Mouse (Mus musculus) heart, postnatal 14 days (tissue): ENCODE data around the gene Jade3. TPM values are rescaled to one million over a fixed set of nuclear protein-coding genes. Genes with fewer than 3 reads are reported as not detected.
A peak's percentile ranks its signal among the peaks of the same experiment; 100 is the strongest.

ENCODE experiments used
- DNase-seq, 2 experiments: peaks; one replicate each; pipeline ENCODE4 v3.0.0; 2021 to 2022
- intact Hi-C: fragments of 180-260 bp; cut with DNase I; formaldehyde crosslinking; loops from one replicate; pipeline ENCODE4 v1.15.1; 2025
- total RNA-seq, 2 experiments: library from RNA; stranded (reverse); gene quantifications; 2 replicates each; pipeline ENCODE4 v1.2.3; 2021

Jade3 gene
- total RNA-seq, 2 experiments from 2014 or later, result 2.9 to 3.0 TPM

DNA sequence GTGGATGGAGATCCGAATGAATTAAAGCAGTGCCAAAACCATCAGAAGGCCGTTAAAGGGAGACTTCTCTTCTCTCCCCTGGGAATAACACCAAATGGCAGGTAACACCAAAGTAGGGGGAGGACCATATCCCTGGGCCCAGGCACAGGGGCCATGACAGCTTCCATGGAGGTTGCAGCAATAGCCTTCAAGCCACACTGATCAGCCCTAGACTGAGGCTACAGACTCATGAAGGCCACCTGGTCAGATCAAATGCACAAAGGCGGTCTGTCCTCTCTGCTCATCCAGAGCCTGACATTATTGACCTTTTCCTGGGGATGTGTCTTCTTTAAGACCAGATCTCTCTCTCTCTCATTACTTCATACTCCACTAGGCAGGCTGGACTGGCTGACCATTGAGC, 118.4 kb downstream of the Jade3 start:
- intact Hi-C loops, result no loop called here
- DNase-seq, result no peak

DNA sequence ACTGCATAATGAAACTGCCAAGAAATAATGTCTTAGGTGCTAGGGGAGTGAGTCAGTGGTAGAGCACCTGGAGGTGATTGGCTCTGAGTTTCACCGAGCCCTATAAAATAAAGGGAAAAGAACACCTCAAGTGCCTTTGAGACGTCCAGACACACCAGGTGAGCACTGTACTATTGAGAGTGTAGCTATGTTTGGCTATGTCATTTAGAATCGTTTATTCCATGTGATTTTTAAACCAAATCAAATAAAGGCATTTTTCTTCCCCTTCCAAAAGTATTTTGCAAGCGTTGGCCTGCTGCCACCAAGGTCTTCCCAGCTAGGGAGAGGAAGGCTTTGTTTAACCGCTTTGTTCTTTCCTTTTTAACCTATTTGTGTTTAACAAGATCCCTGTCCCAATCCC, 122.1 kb downstream of the Jade3 start:
- DNase-seq, result peak; percentile 13 to 15
- intact Hi-C loops, result no loop called here

DNA sequence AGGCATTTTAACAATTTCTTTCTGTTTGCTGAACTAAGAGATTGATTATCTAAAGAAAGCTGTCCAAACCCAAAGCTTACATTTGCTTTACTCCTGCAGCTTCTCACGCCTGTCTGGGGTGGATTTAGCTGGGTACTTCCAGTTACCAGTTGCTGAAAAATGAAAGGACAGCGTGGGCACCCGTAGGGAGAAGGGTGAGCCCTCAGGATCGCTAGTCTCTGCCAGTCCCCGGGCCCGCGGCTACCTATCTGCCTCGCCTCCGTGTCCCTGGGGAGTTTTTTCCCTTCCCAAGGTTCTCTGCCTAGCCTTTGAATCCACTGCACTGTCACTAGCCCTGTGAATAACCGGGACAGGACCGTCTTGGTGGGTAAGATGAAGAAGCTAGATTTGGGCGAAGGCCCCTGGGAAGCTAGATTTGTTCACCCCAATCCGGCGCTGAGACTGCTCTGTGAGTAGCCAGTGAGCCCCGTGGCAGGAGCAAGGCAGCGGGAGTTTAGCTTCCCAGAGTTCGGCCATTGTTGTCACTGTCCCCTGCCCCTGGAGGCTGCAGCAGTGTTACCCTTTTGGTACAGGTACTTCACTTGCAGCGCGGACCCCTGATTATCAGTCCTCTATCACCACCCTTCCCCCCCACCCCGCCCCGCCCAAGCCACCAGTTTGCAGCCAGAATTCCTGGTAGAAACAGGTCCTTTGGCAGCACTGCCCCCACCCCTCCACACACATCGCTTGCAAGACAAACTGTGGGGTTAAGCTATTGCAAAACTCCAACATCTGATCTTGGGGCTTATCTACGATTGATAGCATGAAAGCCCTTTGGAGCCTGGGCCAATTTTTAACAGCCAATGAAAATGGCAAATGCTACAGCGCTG, 122.8 kb downstream of the Jade3 start:
- DNase-seq, result peak; percentile 5 to 16
- intact Hi-C loops, result no loop called here

DNA sequence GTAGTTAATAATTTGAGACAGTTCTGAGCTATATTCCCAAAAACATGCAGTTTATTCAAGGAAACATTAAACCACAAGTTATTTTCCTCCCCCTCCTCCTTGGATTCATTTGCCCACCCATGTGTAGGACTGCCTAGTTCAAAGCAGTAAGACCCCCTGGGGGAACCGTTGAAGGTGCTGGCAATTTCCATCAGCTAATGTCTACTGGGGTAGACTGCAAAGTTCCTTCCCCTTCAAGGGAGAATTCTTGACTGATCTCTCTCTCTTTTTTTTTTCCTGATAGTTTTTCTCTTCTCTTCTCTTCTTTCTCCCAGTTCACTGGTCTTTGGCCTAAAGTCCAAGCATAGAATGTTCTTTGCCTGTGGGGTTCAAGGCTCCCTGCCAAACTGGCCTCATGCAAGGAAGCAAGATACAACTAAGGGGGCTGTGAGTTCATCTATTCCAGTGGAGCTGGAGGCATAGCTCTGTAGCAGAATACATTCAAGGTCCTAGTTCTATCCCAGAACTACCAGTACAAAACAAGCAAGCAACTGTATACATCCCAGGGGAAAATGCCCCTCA, 123.5 kb downstream of the Jade3 start:
- intact Hi-C loops, result no loop called here
- DNase-seq, result no peak

DNA sequence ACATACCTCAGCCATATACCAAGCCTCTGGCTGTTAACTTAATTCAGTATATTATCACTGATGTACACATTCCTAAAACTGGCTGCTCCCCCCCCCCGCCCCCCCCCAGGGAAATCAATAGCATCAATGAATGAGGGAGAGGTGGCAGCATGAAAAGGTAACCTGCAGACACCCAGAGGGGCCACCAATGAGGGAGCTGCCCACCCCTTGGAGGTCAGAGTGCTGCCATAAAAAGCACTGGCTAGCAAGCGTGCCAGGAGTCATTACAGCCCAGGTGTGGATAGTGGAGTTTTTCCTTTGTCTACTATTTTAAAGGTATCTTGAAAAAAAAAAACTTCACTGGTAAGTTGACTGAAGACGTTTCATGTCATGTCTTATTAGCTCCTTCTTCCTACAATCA, 124.0 kb downstream of the Jade3 start, which contains the start of gene Rgn:
Gene Rgn, plus strand, starts transcription at position 256 of the 400 bp plus-strand sequence.
- intact Hi-C loops, result no loop called here
- DNase-seq, result no peak

DNA sequence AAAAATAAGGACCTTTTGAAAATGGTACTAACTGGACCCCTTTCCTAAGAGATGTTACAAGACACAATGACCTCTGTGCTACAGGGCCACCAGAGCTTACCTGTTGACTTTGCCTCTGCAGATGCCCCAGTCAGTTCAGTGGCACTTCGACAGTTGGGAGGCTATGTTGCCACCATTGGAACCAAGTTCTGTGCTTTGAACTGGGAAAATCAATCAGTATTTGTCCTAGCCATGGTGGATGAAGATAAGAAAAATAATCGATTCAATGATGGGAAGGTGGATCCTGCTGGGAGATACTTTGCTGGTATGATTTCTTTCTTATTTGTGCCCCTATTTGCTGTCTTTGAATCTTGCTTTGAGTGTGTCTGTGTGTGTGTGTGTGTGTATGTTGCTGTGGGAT, 126.7 kb downstream of the Jade3 start:
- intact Hi-C loops, result no loop called here
- DNase-seq, result no peak

DNA sequence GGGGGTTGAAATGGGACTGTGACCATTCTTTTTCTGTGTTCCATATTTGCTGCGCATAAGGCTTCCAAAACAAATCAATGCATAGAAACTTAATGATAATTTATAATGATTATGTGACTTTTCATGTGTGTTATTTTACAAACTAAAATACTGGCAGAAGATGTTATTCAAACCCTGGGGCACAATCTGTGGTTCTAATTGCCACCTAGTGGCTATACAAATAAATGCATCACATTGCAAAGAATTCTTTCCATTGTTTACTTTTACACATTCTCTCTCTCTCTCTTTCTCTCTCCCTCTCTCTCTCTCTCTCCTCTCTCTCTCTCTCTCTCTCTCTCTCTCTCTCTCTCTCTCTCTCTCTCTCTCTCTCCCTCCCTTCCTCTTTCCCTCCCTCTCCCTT, 136.4 kb downstream of the Jade3 start:
- no peak for DNase-seq
- intact Hi-C loops, result no loop called here

DNA sequence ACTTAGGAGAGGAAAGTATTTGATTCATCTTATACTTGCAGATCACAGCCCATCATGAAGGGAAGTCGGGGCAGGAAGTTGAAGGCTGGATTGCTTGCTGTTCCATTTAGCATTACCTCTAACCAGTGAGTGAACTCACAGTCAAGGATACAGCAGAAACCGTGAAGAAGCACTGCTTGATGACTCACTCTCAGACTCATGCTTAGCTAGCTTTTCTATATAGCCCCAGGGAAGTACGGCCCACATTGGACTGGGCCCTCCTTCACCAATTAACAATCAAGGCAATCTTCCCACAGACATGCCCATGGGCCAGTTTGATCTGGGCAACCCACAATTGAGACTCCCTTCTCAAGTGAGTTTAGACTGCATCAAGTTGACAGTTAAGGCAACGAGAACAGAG, 138.5 kb downstream of the Jade3 start:
- intact Hi-C loops, result no loop called here
- no peak for DNase-seq

Other genes with a start within 250 kb of the Jade3 start
- 1 to 10 TPM; 5.3 to 9.2 TPM for gene Slc9a7, start 133.9 kb upstream of the Jade3 start, total RNA-seq
- gene Rp2, start 61.2 kb upstream of the Jade3 start, total RNA-seq, result 10 to 100 TPM; 10.7 to 11.1 TPM
- gene Rgn, start 124.1 kb downstream of the Jade3 start, total RNA-seq, result under 1 TPM; 0.59 to 0.84 TPM
- 10 to 100 TPM; 21.2 to 25.4 TPM for gene Rbm10, start 191.8 kb downstream of the Jade3 start, total RNA-seq
- 100 to 1,000 TPM; 634 to 692 TPM for gene Ndufb11, start 191.9 kb downstream of the Jade3 start, total RNA-seq
- 100 to 1,000 TPM; 233 to 249 TPM for gene Uba1, start 232.6 kb downstream of the Jade3 start, total RNA-seq